Mouse (Mus musculus) adrenal gland, postnatal 36 days (tissue): Measurements from ENCODE around the gene Casp2. TPM values are rescaled to one million over a fixed set of nuclear protein-coding genes. Genes with fewer than 3 reads are reported as not detected.
A peak's percentile ranks its signal among the peaks of the same experiment; 100 is the strongest.

Experiments
- DNase-seq, 2 experiments: peaks; one replicate each; pipeline ENCODE4 v3.0.0; 2021; ENCODE audit warnings: mixed read lengths in 1 of 2
- long read RNA-seq, 2 experiments: library from polyadenylated mRNA; stranded (forward); transcript quantifications; one replicate each; pipeline ENCODE4 v2.0.0; 2021; ENCODE audit warnings: borderline sequencing depth in 2 of 2
- total RNA-seq, 2 experiments: library from RNA; stranded (reverse); gene quantifications; 2 replicates each; pipeline ENCODE4 v1.2.3; 2021

The Casp2 gene
- total RNA-seq: 10 to 100 TPM; 17.8 to 20.6 TPM
- long read RNA-seq, experiment 1, transcript Casp2-201 (11 exons, 3,529 nt): major isoform, 10 of 16 reads
- long read RNA-seq, experiment 1, partial matches to known transcripts: 3 of 16 reads
- long read RNA-seq, experiment 1, other reads (novel, unspliced or antisense): 2 of 16 reads
- long read RNA-seq, experiment 2, partial matches to known transcripts: 0 of 5 reads
- long read RNA-seq, experiment 2, other reads (novel, unspliced or antisense): 2 of 5 reads

GRCm38 (mm10) chr6:42264626-42265312, at the start of gene Casp2:
Casp2 (plus strand) TSS chr6:42264985.
- DNase-seq: peak; percentile 99

GRCm38 (mm10) chr6:42215028-42215427, 49.8 kb upstream of the Casp2 start, which contains the start of gene Tas2r144:
Tas2r144 (plus strand) TSS chr6:42215328.
- DNase-seq: no peak

- peak in 1 of 2 experiments; percentile 18 for DNase-seq
Measured at GRCm38 (mm10) chr6:42222286-42222685, 42.5 kb upstream of the Casp2 start.

GRCm38 (mm10) chr6:42225046-42225445, 39.7 kb upstream of the Casp2 start:
- no peak for DNase-seq

- DNase-seq: peak; percentile 68 to 73
Measured at GRCm38 (mm10) chr6:42227240-42228101, 37.3 kb upstream of the Casp2 start.

GRCm38 (mm10) chr6:42229610-42230009, 35.2 kb upstream of the Casp2 start:
- no peak for DNase-seq

DNA sequence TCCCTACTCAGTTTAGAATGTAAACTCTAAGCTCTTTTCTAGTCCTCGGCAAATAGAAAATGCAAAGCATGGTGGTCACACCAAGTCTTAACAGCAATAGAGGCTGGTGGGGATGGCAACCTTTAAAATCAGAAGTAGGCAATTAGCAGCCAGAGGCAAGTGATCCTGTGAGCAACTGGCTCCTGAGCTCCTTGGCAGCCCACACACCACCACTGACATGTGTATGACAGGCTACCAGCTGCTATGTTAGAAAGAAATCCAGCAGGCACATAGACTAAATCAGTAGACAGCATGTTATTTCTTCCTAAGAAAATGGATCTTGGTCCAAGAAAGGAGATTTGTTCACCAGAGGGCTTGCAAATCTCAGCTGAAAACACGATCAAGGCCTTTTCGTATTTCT, 33.6 kb upstream of the Casp2 start:
- no peak for DNase-seq

- DNase-seq: no peak
Measured at GRCm38 (mm10) chr6:42237276-42237805, 27.4 kb upstream of the Casp2 start.

- peak; percentile 45 to 47 for DNase-seq
Measured at GRCm38 (mm10) chr6:42241311-42242045, 23.3 kb upstream of the Casp2 start.

- DNase-seq: peak; percentile 90 to 93
Measured at GRCm38 (mm10) chr6:42245711-42246353, 19.0 kb upstream of the Casp2 start, which contains the start of gene Gstk1. Gstk1 (plus strand) TSS chr6:42245935.

DNA sequence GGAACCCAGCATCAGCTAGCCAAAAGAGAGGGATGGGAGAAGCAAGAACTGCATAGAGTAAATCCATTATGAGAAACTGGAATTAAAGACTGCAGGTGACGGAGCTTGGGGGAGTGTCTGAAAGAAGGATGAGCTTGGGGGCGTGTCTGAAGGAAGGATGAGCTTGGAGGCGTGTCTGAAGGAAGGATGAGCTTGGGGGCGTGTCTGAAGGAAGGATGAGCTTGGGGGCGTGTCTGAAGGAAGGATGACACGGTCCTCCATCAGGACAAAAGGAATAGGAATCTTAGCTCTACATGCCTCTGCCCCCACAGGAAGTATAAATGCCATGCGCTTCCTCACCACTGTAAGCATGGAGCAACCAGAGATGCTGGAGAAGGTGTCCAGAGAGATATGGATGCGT, 17.6 kb upstream of the Casp2 start:
- peak; percentile 22 to 30 for DNase-seq

GRCm38 (mm10) chr6:42247981-42248380, 16.8 kb upstream of the Casp2 start:
- no peak for DNase-seq

GRCm38 (mm10) chr6:42251791-42252190, 13.0 kb upstream of the Casp2 start:
- DNase-seq: no peak

GRCm38 (mm10) chr6:42253103-42253502, 11.7 kb upstream of the Casp2 start:
- no peak for DNase-seq

GRCm38 (mm10) chr6:42257303-42257863, 7.4 kb upstream of the Casp2 start:
- peak; percentile 72 to 82 for DNase-seq

GRCm38 (mm10) chr6:42260430-42260829, 4.4 kb upstream of the Casp2 start:
- no peak for DNase-seq

DNA sequence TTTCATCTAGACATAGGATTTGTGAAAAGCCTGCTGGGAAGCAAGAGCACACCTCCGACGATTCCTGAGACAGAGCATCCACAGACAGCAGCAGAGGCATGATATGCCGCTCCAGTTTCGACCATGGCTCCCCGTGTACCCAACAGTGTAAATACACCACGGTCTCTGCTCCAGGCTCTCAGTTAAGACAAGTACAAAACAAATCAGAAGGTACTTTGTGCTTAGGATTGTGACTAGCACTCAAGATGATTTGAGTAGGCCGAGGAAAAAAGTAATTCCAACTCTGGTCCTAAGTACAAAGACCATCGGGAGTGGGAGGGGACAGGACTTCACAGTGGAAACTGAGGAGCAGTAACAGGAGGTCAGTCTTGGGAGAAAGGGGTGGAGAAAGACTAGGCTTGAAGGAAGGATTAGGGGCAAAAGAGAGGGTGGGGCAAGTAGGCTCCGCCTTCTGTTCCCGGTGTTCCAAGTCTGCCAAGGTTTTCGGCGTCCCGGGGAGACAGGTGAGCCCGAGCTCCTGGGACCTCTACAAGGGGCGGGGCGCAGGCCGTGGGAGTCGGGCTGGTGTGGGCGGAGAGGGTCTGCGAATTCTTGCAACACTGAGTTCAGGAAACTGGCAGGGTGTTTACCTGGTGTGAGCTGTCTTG, 3.1 kb upstream of the Casp2 start, which contains the start of gene Tmem139:
Tmem139 (plus strand) TSS at position 447 of the 647 bp plus-strand sequence.
- peak in 1 of 2 experiments; percentile 16 for DNase-seq

DNA sequence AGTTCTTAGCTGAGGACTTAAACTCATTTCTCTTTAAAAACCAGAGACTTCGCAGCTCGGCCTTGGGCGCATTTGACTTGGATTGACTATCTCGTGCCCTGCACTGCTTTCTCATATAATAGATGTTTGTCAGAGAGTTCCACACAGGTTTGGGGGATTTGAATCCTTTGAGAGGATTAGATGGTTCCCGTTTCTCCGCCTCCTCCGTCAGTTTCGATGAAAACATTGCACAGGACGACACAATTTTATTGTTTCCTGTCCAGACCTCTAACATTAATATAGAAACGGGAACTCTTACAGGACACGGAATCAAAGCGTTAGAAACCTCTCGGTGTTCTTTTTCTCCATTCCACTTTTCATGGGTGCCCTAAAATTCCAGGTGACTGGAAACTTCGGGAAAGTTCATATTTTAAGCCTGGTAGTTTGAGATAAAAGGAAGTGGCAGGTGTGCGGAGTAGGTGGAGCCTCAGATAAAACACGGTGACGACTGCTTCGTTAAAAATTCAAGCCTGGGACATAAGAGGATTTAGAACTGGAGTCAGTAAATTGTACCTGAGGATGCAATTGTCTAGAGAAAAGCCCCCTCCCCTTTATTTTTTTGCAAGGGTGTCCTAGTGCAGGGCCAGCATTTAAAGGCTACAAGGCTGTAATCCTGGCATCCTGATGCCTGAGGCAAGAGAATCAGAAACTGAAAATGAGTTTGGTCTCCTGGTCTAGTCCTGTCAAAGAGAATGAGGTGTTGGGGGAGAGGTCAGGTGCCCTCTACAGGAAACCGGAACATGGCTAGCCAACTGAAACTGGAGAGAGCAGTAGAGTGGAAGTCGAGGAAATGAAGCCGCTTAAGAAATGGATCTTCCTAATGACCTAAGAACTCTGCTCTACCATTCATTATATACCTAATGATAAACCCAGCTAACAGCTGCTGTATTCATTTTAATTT, 876 bp downstream of the Casp2 start:
- peak in 1 of 2 experiments; percentile 7 for DNase-seq

DNA sequence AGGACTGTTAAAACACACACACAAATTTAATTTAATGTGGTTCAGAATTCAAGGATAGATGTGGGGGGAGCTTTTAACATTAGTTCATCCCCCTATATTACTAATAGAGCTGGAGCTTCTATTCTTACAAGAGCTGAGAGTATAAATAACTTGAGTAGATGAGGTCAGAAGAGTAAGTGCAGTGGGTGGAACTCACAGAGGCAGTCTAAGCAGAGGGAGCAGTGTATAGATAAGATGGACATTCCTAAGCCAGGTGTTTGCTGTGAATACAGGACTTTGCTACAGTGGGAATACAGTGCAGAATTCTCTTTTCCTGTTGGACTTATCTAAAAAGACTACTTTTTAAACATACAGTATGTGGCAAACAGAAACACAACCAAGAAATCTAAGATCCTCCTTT, 6.0 kb downstream of the Casp2 start:
- no peak for DNase-seq
